Mouse (Mus musculus) left cerebral cortex, adult 9 months (tissue): ENCODE measurements around the gene Prkcq.

Experiments used
- DNase-seq, 2 experiments: peaks; one replicate each; pipeline ENCODE4 v3.0.0; 2022; ENCODE audit warnings: low spot score in 2 of 2

Gene Prkcq

DNA sequence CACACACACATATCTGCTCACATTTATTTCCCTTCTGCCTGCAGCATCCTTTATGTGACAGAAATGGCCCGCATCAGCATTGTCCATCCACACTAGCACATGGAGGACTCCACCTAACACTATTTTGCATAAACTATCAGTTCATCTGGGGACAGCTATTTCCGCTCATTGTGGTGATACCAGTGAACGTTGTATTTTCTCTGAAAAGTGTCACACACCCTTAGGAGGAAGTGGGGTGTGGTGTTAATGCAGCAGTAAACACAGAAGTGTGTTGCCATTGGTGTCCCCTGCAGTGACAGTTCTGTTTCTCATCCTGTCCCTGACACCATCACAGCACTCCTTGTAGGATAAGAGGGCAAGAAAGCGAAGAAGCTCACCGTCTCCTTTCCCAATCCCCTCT lies 46.2 kb downstream of the Prkcq start:
- DNase-seq = no peak

DNA sequence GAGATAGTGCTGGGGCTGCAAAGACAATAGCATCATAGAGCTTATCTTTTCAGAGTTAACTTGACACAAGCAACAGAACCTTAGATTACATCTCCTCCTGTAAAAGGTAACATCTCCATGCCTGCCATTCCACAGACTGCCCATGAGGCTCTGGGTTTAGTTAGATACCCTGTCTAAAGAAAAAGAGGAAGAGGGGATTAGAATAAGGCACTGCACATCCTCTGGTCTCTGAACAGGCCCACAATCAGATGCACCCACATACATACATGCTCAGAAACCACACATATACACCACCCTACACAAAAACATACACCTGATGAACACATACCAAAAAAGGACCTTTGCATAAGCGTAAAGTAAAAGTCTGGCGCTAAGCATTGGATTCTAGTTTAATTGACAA lies 47.4 kb downstream of the Prkcq start:
- no peak for DNase-seq

DNA sequence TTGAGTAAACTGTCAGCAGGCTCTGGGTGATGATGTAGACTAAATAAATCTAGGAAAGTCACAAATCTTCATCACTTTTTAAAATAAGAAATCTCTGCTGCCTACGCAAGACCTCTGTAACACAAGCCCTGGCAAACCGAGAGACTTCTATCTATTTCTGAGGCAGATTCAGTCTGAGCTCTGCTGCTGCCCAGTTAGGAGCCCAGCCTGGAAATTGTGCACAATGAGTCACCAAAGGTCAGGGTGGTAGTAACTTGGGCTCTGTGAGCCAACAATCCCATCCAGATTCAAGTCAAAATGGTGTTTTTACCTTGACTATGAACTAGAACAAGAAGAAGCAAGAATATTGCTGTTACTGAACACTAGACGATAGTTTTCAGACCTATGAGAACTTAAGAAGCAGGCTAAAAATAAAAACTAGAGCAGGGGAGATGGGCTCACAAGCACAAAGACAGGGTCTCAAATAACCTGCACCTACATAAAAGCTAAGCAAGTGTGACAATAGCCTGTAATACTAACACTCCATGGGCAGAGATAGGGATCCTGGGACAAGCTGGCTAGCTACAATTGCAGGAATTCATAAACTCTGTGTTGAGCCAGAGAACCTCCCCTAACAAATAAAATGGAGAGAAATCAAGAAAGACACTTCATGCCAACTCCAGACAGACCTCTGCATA lies 53.0 kb downstream of the Prkcq start:
- no peak for DNase-seq

DNA sequence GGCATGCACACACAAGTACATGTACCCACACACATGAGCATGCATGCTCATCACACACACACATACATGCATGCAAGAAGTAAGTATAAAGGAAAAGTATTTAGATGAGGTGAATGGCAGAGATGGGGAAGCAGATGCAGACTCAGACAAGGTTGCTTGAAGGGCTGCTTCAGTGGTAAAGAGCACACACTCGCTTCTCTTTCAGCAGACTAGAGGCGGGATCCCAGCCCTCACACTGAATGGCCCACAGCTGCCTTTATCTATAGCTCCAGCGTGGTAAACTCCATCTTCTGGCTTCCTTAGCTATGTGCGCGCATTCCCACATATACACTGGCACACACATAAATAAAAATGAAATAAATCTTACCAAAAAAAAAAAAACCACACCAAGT lies 53.6 kb downstream of the Prkcq start:
- no peak for DNase-seq

DNA sequence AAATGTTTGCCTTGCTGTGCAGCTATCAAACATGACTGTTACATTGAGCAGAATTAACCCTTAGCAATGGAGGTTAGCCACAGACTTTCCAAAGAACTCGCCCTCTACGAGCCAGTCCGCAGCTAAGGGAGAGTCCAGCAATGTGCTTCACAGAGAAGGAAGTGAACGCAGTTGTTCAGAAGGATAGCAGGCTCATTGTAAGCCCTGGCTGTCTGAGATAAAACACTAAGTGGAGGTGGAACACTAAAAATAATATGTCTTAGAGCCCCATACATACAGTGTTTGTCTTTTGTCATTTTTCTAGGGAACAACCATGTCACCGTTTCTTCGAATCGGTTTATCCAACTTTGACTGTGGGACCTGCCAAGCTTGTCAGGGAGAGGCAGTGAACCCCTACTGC lies 54.6 kb downstream of the Prkcq start:
- no peak for DNase-seq

DNA sequence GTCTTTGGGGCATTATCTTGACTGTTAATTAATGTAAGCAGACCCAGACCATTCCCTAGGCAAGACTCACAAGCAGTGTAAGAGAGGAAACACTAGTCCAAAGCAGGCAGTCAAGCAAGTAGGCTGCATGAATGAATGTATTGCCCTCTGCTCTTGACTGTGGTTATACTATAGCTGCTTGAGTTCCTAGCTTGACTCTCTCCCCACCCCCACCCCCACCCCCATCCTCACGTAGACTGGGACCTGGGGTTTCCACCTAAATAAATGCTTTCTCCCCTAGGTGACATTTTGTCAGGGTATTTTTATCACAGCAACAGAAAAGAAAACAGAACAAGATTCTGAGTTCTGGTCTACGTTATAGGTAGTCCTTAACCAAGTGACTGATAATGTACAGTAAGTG lies 57.2 kb downstream of the Prkcq start:
- DNase-seq = no peak

DNA sequence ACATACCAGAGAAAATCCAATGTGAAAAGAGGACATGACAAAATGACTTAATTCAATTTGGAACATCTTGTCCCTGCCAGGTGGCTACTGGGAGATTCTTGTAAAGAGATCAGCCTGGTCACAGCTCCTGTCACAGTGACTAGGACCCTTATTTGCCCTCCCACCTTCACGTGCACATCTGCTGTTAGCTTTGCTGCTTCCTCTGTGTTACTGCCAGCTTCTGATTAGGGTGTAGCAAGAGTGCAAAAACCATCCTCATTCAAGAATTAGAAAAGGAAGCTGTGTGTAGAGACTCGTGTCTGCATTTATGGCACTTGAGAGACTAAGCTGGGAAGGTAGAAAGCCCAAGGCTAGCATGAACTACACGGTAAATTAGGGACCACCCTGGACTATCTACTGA lies 59.2 kb downstream of the Prkcq start:
- DNase-seq = no peak

DNA sequence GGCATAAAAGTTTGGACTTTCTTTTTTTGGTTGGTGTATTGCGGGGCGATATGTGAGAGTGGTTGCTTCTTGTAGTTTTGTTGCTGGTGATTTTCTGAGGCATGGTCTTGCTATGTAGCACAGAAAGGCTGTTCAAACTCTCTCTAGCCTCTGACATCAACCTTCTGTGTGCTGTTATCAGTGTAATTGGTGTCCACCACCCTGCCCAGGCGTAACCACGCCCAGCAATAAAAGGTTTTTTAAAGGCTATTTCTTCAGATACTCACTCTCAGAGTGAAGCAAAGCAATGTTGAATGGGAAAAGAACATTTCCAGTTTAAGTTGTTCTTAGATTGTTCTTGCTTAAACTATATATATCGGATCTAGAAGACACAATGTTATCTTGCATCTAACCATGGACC lies 60.1 kb downstream of the Prkcq start:
- no peak for DNase-seq

DNA sequence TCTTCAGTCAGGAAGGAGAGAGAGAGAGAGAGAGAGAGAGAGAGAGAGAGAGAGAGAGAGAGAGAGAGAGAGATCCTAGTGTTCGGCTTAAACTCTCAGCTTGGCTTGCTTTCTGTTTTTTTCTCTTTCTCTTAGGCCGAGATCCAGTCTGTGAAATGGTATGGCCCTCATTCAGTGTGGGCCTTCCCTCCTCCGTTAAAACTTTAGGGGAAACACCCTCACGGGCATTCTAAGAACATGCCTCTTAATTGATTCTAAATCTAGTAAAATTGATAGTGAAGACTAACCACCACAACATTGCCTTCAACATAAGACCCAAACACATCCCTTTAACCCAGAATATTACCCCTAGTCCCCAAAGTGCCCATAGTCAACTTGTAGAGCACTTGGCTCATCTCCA lies 66.3 kb downstream of the Prkcq start:
- no peak for DNase-seq

DNA sequence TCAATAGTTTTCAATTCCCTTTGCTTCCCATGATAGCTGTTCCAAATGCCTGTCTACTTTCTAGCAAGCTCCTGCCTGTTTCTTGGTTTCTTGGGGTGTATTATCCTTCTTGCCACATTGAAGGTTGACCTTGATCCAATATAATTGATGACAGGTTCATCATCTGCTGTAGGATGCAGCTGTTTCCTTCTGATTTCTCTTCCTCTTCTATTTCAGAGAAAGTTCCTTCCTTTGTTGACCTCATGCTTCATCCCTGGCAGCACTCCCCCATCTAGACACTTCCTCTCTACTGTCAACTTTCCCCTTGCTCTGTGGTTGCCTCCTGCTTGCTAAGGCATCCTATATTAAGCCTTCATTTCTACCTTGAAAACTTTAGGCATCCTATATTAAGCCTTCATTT lies 67.6 kb downstream of the Prkcq start:
- no peak for DNase-seq

DNA sequence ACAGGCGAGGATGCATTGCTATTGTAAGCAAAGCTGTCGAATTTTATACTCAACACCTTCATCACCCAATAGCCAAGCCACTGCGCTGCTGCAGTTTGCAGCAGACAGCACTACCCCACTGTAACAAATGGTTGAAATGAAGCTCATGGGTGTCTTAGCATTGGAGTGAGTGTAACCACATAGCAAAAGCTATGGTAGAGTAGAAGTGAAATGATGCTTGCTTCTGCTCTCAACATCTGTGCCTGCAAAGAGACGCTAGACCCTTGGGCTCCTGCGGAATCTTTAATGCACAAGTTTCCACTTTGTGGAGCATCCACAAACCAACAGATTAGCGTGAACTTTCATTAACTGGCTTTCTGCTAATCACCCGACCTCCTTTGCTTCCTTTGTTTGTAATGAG lies 74.0 kb downstream of the Prkcq start:
- no peak for DNase-seq

DNA sequence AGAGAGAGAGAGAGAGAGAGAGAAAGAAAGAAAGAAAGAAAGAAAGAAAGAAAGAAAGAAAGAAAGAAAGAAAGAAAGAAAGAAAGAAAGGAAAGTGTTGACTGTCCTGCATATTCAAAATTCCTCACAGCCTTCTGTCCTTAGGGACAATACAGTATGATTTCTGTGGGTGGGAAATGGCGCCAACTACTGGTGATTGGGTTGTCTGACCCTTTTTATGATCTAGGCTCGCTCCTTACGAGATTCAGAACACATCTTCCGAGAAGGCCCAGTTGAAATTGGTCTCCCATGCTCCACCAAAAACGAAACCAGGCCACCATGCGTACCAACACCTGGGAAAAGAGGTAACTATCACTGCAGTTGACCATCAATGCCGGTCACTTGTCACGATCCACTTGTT lies 82.0 kb downstream of the Prkcq start:
- peak in 1 of 2 experiments; percentile 37 for DNase-seq

DNA sequence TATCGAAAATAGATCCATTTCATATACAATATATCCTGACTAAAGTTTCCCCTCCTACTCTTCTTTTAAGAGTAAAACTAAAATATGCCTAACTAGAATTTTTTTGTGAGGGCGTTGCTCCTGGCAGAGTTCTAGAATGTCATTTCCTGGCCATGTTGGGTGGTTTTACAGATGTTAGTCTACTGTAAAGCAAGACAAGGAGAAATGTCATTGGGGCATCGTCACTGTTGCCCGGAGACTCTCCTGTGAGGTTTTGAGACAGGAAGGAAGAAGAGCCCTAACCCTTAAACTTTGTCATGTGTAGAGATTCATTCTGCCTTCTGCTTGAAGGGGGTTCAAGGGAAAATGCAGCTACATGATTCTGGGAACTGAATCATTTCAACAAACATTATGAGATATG lies 82.5 kb downstream of the Prkcq start:
- DNase-seq = no peak

DNA sequence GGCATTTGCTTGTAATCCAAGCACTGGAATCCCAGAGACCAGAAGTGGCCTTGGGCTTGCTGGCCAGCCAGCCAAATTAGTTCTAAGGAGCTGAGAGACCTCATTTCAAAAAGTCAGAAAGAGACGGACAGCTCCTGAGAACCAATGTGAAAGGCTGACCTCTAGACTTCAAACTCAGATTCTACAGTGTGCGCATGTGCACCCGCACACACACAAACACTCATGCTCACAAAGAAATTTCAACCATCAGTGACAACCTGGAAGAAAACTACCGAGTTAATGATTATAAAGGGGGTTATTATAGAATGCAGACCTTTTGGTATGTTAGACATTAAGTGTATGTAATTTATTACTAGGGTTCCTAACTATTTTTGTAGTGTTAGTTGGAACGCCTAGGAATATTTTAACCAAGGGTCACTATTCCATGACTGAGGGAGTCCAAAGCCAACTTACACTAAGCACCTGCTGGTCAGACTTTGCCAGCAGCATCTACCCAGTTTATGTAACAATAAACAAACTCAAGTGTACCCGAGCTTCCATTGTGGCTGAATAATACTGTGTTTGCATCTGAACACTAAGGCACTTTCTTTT lies 85.4 kb downstream of the Prkcq start:
- DNase-seq = no peak

DNA sequence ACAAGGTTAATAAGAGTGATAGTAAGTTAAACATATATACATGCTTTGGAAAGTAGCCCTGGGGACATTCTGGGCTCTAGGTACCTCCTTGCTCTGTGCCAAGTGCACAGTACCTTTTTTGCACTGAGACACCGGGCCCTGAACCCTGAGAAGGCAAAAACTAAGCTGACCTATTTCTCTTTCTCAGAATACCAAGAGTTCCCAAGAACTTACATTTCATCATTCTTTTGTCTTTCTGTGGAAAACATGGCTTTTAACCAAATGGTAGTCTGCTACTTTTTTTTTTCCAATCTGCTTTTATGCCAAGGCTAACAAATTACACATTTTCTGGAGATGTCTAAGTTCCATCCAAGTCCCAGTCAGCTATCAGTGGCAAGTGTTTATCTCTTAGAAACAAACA lies 86.3 kb downstream of the Prkcq start:
- no peak for DNase-seq

DNA sequence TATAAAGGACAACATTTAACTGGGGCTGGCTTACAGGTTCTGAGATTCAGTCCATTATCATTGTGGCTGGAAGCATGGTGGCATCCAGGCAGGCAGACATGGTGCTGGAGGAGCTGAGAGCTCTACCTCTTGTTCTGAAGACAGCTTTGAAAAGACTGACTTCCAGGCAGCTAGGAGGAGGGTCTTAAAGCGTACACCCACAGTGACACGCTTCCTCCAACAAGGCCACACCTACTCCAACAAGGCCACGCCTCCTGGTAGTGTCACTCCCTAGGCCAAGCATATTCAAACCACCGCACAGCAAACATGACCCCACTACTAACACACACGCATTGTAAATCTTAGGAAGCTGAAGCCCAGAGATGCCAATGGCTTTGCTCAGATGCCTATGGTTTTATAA lies 87.5 kb downstream of the Prkcq start:
- no peak for DNase-seq

DNA sequence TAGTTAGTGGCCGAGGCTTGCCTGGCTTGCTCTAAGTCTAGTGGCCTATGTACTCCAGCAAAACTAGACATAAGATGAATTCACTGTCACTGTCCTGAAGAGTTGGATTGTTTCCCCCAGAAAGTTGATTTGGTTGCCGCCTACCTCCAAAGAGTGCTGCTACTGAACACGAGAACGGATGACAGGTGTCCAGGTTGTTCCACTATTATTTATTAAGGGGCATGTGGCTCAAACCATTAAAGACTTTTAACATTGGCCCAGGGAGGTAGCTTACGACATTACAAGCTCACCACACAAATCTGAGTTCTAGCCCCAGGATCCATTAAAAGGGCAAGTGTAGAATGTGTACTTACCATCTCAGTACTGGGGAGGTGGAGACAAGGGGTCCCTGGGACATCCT lies 92.9 kb downstream of the Prkcq start:
- DNase-seq = no peak

DNA sequence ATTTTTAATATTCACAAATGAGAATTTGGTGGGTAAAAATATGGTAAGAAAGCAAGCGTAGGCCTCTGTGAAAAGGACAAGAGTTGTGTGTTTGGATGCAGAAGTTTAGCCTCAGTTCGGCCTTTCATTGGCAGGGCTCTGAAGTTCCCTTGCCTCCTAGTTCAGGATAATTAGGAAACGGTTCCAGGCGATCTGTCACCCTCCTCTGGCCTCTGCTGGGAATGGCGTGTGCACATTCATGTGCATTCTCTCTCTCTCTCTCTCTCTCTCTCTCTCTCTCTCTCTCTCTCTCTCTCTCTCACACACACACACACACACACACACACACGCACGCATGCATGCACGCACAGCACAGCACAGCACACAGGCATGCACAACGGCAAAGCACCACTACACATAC lies 93.5 kb downstream of the Prkcq start:
- no peak for DNase-seq

DNA sequence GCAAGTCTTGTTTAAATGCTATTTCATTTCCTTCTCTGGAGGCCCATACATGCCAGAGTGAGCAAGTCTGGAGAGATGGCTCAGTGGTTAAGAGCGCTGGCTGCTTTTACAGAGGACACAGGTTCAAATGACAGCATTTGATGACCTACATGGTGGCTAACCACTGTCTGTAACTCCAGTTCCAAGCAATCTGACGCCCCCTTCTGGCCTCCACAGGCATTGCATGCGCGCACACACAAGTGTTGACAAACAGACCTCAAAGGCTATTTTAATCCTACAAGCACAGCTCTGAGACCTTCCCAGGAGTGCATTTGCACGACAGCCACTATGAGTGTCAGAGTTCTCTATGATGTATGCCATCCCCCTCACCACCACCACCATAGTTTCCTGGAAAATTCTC lies 94.4 kb downstream of the Prkcq start:
- DNase-seq = no peak

DNA sequence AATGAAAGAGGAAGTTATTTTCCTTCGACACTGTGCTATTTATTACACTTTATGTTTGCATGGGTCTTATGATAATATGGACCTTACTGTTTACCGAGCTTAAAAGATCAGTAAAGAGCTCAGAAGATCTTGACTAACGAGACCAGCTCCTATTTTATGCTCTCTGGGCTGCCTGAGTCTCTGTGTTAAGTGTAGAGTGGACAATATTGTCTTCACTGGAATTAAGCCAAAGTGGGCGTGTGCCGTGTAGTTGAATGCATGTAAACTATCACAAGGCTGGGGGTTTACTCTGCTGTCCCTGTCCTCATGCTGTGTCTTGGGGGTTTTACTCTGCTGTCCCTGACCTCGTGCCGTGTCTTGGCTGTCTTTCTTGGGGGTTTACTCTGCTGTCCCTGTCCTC lies 107.1 kb downstream of the Prkcq start:
- DNase-seq = no peak

DNA sequence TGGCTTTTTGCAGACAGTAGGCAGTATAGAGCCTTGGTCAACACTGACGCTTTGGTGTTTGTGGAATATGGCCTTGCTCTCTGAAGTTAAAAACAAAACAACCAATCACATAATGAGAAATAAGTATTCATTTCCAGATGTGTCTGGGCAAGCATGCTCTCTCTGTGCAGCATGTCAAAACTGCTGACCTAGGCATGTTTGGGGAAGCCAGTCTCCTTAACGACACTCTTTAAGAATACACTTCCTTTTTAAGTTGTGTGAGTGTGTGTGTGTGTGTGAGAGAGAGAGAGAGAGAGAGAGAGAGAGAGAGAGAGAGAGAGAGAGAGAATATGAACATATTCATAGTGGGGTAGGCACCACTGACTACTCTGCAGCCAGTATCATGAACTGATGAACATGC lies 108.3 kb downstream of the Prkcq start:
- DNase-seq = no peak

DNA sequence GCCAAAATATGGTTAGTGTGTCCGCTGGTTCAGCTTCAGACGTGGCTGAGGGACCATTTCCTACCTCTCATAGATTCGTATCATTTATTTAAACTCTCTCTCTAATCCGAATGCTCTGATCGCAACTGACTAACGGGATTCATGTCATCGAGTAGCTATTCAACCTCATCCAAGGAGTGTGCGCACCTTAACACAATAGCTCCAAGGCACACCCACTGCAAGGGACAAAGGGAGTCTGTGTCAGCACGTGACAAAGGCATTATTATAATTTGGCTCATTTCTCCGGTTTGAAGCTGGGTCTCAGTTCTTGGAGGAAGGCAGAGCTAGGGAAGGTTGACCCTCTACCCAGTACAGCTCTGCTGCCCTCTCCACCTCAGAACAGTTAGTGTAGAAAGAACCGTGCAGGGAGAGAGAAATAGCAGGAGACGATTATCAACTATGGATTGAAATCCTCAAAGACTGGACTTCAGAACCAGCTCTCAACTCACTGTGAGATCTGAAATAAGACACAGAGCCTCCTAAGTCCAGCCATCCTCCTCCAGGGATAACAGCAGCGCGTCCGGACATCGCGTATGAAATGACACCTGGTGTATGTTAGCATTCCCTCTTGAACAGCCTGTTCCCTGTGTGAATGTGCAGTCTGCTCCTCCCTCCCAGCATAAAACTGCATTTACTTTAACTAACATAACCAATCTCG lies 116.1 kb downstream of the Prkcq start:
- no peak for DNase-seq

DNA sequence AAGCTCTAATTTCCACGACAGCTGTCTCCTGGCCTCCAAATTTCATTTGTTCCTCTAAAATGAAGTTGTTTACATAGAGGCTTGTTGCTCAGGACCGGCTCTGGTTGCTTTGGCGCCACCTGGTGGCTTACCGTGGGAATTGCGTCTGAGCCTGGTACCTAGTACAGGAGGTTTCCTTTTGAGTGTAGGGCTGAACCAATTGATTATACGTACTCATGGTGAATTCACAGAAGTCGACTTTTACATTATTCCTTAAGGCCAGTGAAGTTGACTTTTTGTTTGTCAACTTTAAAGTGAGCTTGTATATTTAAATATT lies 116.6 kb downstream of the Prkcq start:
- peak; percentile 13 to 90 for DNase-seq

DNA sequence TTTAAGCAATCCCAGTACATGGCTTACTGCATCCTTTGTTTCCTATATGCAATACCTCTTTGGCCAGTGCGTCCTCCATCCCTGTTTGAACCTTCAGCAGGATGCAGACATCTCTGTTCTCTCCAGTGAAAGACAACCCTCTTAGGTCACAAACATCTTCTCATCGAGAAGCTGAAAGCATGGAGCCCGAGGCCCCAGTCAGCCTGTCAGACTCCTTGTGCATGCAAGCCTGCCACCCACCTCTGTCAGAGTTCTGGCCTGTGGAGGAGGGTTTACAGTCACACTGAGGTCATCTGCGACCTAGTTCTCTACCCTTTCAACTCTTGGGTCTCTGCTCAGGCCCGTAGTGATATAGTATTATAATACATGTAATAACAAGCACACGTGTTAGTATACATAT lies 119.0 kb downstream of the Prkcq start:
- no peak for DNase-seq
